Mouse (Mus musculus): ENCODE measurements around the gene Mvb12a. TPM values are rescaled to one million over a fixed set of nuclear protein-coding genes. Genes with fewer than 3 reads are reported as not detected.

The Mvb12a gene
- polyA plus RNA-seq, 1 experiment from 2014 or later = 80.7 TPM

Other genes with a start within 250 kb of the Mvb12a start
- 108 and 110 TPM in 2 replicates for gene Use1, start 176.1 kb upstream of the Mvb12a start, polyA plus RNA-seq (2015; fragmentation: Nextera tagmentation; extraction: Ambion mirVana)
- gene Ocel1, start 171.6 kb upstream of the Mvb12a start, polyA plus RNA-seq (2015; fragmentation: Nextera tagmentation; extraction: Ambion mirVana) = 3.1 and 4.1 TPM in 2 replicates
- gene Nr2f6, start 161.0 kb upstream of the Mvb12a start, polyA plus RNA-seq (2015; fragmentation: Nextera tagmentation; extraction: Ambion mirVana) = 38.2 and 43.7 TPM in 2 replicates
- gene Ushbp1, start 147.1 kb upstream of the Mvb12a start, polyA plus RNA-seq (2015; fragmentation: Nextera tagmentation; extraction: Ambion mirVana) = 8.1 and 8.2 TPM in 2 replicates
- 93.1 and 99.7 TPM in 2 replicates for gene Babam1, start 146.1 kb upstream of the Mvb12a start, polyA plus RNA-seq (2015; fragmentation: Nextera tagmentation; extraction: Ambion mirVana)
- 40.7 and 41.9 TPM in 2 replicates for gene Ankle1, start 136.9 kb upstream of the Mvb12a start, polyA plus RNA-seq (2015; fragmentation: Nextera tagmentation; extraction: Ambion mirVana)
- gene Abhd8, start 79.3 kb upstream of the Mvb12a start, polyA plus RNA-seq (2015; fragmentation: Nextera tagmentation; extraction: Ambion mirVana) = 75.2 and 75.7 TPM in 2 replicates
- gene Mrpl34, start 78.0 kb upstream of the Mvb12a start, polyA plus RNA-seq (2015; fragmentation: Nextera tagmentation; extraction: Ambion mirVana) = 151 and 152 TPM in 2 replicates
- gene Dda1, start 73.7 kb upstream of the Mvb12a start, polyA plus RNA-seq (2015; fragmentation: Nextera tagmentation; extraction: Ambion mirVana) = 98.8 and 105 TPM in 2 replicates
- 1.5 and 1.7 TPM in 2 replicates for gene Ano8, start 57.0 kb upstream of the Mvb12a start, polyA plus RNA-seq (2015; fragmentation: Nextera tagmentation; extraction: Ambion mirVana)
- 23.6 and 25.0 TPM in 2 replicates for gene Gtpbp3, start 54.8 kb upstream of the Mvb12a start, polyA plus RNA-seq (2015; fragmentation: Nextera tagmentation; extraction: Ambion mirVana)
- 58.5 and 59.4 TPM in 2 replicates for gene Plvap, start 31.2 kb upstream of the Mvb12a start, polyA plus RNA-seq (2015; fragmentation: Nextera tagmentation; extraction: Ambion mirVana)
- gene Ccdc194, start 17.2 kb upstream of the Mvb12a start, polyA plus RNA-seq (2015; fragmentation: Nextera tagmentation; extraction: Ambion mirVana) = 0.41 and 0.78 TPM in 2 replicates
- 21.0 and 22.3 TPM in 2 replicates for gene Bst2, start 5.5 kb upstream of the Mvb12a start, polyA plus RNA-seq (2015; fragmentation: Nextera tagmentation; extraction: Ambion mirVana)
- gene Tmem221, start 15.9 kb downstream of the Mvb12a start, polyA plus RNA-seq (2015; fragmentation: Nextera tagmentation; extraction: Ambion mirVana) = 0.27 and 0.64 TPM in 2 replicates
- gene Nxnl1, start 23.7 kb downstream of the Mvb12a start, polyA plus RNA-seq (2015; fragmentation: Nextera tagmentation; extraction: Ambion mirVana) = not detected in 2 replicates
- 52.2 and 52.3 TPM in 2 replicates for gene Slc27a1, start 26.0 kb downstream of the Mvb12a start, polyA plus RNA-seq (2015; fragmentation: Nextera tagmentation; extraction: Ambion mirVana)
- 210 and 212 TPM in 2 replicates for gene Pgls, start 49.3 kb downstream of the Mvb12a start, polyA plus RNA-seq (2015; fragmentation: Nextera tagmentation; extraction: Ambion mirVana)
- gene Fam129c, start 54.7 kb downstream of the Mvb12a start, polyA plus RNA-seq (2015; fragmentation: Nextera tagmentation; extraction: Ambion mirVana) = 4.0 and 5.7 TPM in 2 replicates
- gene Colgalt1, start 68.1 kb downstream of the Mvb12a start, polyA plus RNA-seq (2015; fragmentation: Nextera tagmentation; extraction: Ambion mirVana) = 85.6 and 87.6 TPM in 2 replicates
- gene Unc13a, start 128.8 kb downstream of the Mvb12a start, polyA plus RNA-seq (2015; fragmentation: Nextera tagmentation; extraction: Ambion mirVana) = 0.75 and 0.77 TPM in 2 replicates
- 3.4 and 4.2 TPM in 2 replicates for gene Jak3, start 133.4 kb downstream of the Mvb12a start, polyA plus RNA-seq (2015; fragmentation: Nextera tagmentation; extraction: Ambion mirVana)
- 0.48 and 0.55 TPM in 2 replicates for gene Insl3, start 146.3 kb downstream of the Mvb12a start, polyA plus RNA-seq (2015; fragmentation: Nextera tagmentation; extraction: Ambion mirVana)
- gene B3gnt3, start 158.9 kb downstream of the Mvb12a start, polyA plus RNA-seq (2015; fragmentation: Nextera tagmentation; extraction: Ambion mirVana) = 0.77 and 0.92 TPM in 2 replicates
- 4.0 and 4.8 TPM in 2 replicates for gene Fcho1, start 182.8 kb downstream of the Mvb12a start, polyA plus RNA-seq (2015; fragmentation: Nextera tagmentation; extraction: Ambion mirVana)